8 mouse cellular contexts compared by ENCODE assay signal in the genomic region with DNA sequence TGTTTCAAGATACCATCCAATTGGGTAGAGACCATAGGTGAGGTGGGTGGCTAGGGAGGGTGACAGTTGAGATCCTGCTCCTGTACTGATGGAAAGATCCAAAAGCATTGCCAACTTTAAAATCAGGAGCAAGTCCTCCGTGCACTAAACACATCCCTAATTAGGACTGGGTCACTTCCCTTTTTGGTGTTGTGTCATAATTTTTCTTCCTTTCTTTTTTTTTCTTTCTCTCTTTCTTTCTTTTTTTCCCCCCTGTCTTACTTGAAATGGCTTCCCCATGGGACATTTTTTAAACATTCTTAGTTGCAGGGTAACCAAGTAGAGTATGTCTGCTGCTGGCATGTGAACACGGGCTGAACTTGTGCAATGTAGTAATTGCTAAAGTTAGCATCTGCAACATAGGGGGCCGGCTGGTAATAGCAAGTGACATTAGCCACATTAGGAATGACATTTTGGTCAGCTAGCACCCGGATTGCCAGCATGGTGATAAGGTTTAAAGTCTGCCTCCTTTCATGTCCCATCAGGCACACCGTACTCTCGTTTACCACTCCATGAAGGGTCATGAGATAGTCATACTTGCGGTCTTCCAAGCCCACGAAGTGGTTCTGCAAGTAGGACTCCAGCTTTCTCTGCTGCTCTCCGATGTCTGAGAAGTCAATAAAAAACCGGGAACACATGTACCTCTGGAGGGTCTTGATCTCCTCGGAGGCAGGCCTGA. TPM values are rescaled to one million over a fixed set of nuclear protein-coding genes. Genes with fewer than 3 reads are reported as not detected.
DNase-seq lines count a peak whose midpoint lies in the region; ATAC-seq lines count a peak whose summit lies in the region.
"Had no signal": no experiment of that assay in that cellular context is flagged by ENCODE, and none has a peak within 500 bp of the region (broad histone marks: within the 10 kb centered on the region; RNA-seq: fewer than 3 reads in every experiment).

No protein-coding gene starts in this region.

- peak overlapping the region; percentile 87 for H3K4me2 ChIP-seq in heart, embryonic 12.5 days
- peak overlapping the region; percentile 86 for H3K4me2 ChIP-seq in limb, embryonic 13.5 days (replicated peaks)
- H3K4me2 ChIP-seq in stomach, embryonic 14.5 days (replicated peaks; ENCODE audit: low read depth, low read length): peak overlapping the region; percentile 72

- peaks cover 33% of the 10 kb centered on the region for H3K36me3 ChIP-seq in megakaryocyte, embryonic 14.5 days (replicated peaks; ENCODE audit: low read length)
- H3K36me3 ChIP-seq in heart, embryonic 12.5 days: peaks cover 9% of the 10 kb centered on the region; the same call in 1 of the 2 replicates
- H3K36me3 ChIP-seq in limb, embryonic 13.5 days: no peaks in the 10 kb centered on the region
- H3K36me3 ChIP-seq in stomach, embryonic 14.5 days (ENCODE audit: control insufficient read depth, insufficient read depth, low read length): no peaks in the 10 kb centered on the region

- peak overlapping the region; percentile 50 for H3K27ac ChIP-seq in heart, embryonic 12.5 days (ENCODE audit: poor library complexity, severe bottlenecking)
- H3K27ac ChIP-seq in limb, embryonic 13.5 days: no peak overlapping the region
- H3K27ac ChIP-seq in stomach, embryonic 14.5 days (ENCODE audit: low read length): no peak overlapping the region

- no peak for DNase-seq in thymus, postnatal 36 days
- DNase-seq in right cerebral cortex, postnatal 36 days (ENCODE audit: low spot score in 2 of 2): no peak
- DNase-seq: cerebellum, adult 8-10 months had no signal

- H3K4me3 ChIP-seq in megakaryocyte, embryonic 14.5 days (replicated peaks): peak overlapping the region; percentile 48
- peak overlapping the region; percentile 64 for H3K4me3 ChIP-seq in heart, embryonic 12.5 days
- peak overlapping the region; percentile 67 for H3K4me3 ChIP-seq in limb, embryonic 13.5 days
- H3K4me3 ChIP-seq in stomach, embryonic 14.5 days (ENCODE audit: low read depth, low read length): peak overlapping the region; percentile 79

- H3K9me3 ChIP-seq in megakaryocyte, embryonic 14.5 days: no peaks in the 10 kb centered on the region
- H3K9me3 ChIP-seq in heart, embryonic 12.5 days (replicated peaks): no peaks in the 10 kb centered on the region
- H3K9me3 ChIP-seq in limb, embryonic 13.5 days: no peaks in the 10 kb centered on the region
- no peaks in the 10 kb centered on the region for H3K9me3 ChIP-seq in stomach, embryonic 14.5 days (ENCODE audit: control insufficient read depth, low read depth, low read length)

- ATAC-seq in megakaryocyte, adult 5-6 weeks (ENCODE audit: poor library complexity, severe bottlenecking): no peak
- no peak for ATAC-seq in heart, embryonic 12.5 days (ENCODE audit: insufficient number of reproducible peaks, low FRiP score)
- ATAC-seq in limb, embryonic 13.5 days (ENCODE audit: low FRiP score, low read depth): no peak
- ATAC-seq in stomach, embryonic 14.5 days (ENCODE audit: insufficient number of reproducible peaks, insufficient read depth, low FRiP score, low read depth): no peak

- peaks cover 5% of the 10 kb centered on the region for H3K27me3 ChIP-seq in megakaryocyte, embryonic 14.5 days (replicated peaks)
- no peaks in the 10 kb centered on the region for H3K27me3 ChIP-seq in heart, embryonic 12.5 days (replicated peaks)
- peaks cover 41% of the 10 kb centered on the region for H3K27me3 ChIP-seq in limb, embryonic 13.5 days
- H3K27me3 ChIP-seq in stomach, embryonic 14.5 days (ENCODE audit: control insufficient read depth, insufficient read depth, low read length): no peaks in the 10 kb centered on the region

- H3K4me1 ChIP-seq in megakaryocyte, embryonic 14.5 days: peaks cover 44% of the 10 kb centered on the region
- peaks cover 9% of the 10 kb centered on the region for H3K4me1 ChIP-seq in heart, embryonic 12.5 days (replicated peaks)
- H3K4me1 ChIP-seq in limb, embryonic 13.5 days: peaks cover 16% of the 10 kb centered on the region; the same call in 1 of the 2 replicates
- H3K4me1 ChIP-seq in stomach, embryonic 14.5 days (ENCODE audit: control insufficient read depth, insufficient read depth, low read length): no peaks in the 10 kb centered on the region

- peak overlapping the region; percentile 76; the same call in 1 of the 2 replicates for H3K9ac ChIP-seq in heart, embryonic 12.5 days
- H3K9ac ChIP-seq in limb, embryonic 13.5 days: peak overlapping the region; percentile 75; the same call in 1 of the 2 replicates
- H3K9ac ChIP-seq in stomach, embryonic 14.5 days (replicated peaks; ENCODE audit: low read depth, low read length): no peak overlapping the region

- WGBS in heart, embryonic 12.5 days: 43% methylated on average over 11 of the region's 11 CpGs
- WGBS in limb, embryonic 13.5 days: 61% methylated on average over 11 of the region's 11 CpGs
- 76% methylated on average over 11 of the region's 11 CpGs for WGBS in stomach, embryonic 14.5 days

RNA-seq across cellular contexts. Expression of a gene that starts 2.8 kb away (rescaled TPM):
- polyA plus RNA-seq in megakaryocyte, embryonic 14.5 days (2012; ENCODE audit: insufficient read depth, low replicate concordance): 2.1 TPM in 1 of 2 replicates, not detected in the other
- 89.0 and 96.3 TPM in 2 replicates for total RNA-seq in megakaryocyte, adult 5-6 weeks (2015)
- total RNA-seq in megakaryocyte, adult 5-6 weeks (2017): 68.9 and 70.0 TPM in 2 replicates
- 9.8 and 10.2 TPM in 2 replicates for polyA plus RNA-seq in heart, embryonic 12.5 days (2016; fragmentation: Nextera tagmentation; extraction: Ambion mirVana)
- polyA plus RNA-seq in limb, embryonic 13.5 days (2015; fragmentation: Nextera tagmentation; extraction: Ambion mirVana): 17.4 and 17.6 TPM in 2 replicates
- 27.8 and 27.9 TPM in 2 replicates for polyA plus RNA-seq in stomach, embryonic 14.5 days (2014; fragmentation: Nextera tagmentation; extraction: Ambion mirVana)

RNA-seq across cellular contexts. Expression of a gene that starts 11.7 kb away (rescaled TPM):
- not detected in 2 replicates for polyA plus RNA-seq in megakaryocyte, embryonic 14.5 days (2012; ENCODE audit: insufficient read depth, low replicate concordance)
- total RNA-seq in megakaryocyte, adult 5-6 weeks (2015): not detected in 2 replicates
- not detected in 2 replicates for total RNA-seq in megakaryocyte, adult 5-6 weeks (2017)
- not detected in 2 replicates for polyA plus RNA-seq in heart, embryonic 12.5 days (2016; fragmentation: Nextera tagmentation; extraction: Ambion mirVana)
- not detected in 2 replicates for polyA plus RNA-seq in limb, embryonic 13.5 days (2015; fragmentation: Nextera tagmentation; extraction: Ambion mirVana)
- not detected in 2 replicates for polyA plus RNA-seq in stomach, embryonic 14.5 days (2014; fragmentation: Nextera tagmentation; extraction: Ambion mirVana)
